Mouse (Mus musculus): ENCODE data around the gene Phlda2. TPM values are rescaled to one million over a fixed set of nuclear protein-coding genes. Genes with fewer than 3 reads are reported as not detected.

Gene Phlda2
- not detected for total RNA-seq (2023)

DNA sequence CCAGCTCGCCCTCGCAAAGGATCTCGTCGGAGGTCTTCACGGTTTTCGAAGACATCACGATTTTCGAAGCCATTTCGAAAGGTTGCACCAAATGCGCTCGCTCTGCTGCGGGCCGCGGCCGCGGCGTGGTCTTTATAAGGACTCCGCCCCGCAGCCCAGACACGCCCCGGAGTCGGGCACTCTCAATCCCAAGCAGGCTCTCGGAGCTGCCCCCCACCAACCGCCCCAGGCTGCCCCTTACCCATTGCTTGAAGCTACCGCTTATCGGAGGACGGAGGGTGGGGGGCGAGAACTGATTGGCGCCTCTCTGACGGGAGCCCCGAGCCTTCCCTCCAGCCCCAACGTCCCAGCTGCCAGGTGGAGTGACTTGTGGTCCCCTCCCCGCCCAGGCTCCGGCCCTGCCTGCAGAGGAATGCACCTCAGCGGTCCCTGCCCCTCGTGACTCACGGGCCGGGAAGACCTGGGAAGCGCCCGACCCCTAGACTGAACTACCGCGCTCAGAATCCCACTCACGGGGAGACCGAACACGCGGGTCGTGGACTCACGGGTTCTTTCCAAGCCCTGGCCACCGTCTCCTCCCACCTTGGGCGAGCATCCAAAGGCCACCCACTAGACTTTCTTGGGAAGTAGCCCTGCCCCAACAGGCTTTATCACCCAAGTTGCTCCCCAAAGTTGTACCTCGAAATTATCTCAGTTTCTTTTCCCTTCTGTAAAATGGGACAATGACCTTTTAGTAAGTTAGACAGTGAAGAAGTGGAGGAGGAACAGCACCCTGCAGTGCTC is at the start of gene Phlda2:
Gene Phlda2 (minus strand): TSS at position 733 of the 783 bp plus-strand sequence.

GRCm38 (mm10) chr7:143548976-143549457 is 46.1 kb upstream of the Phlda2 start, which contains the start of gene Nap1l4:
Gene Nap1l4 (minus strand): TSS chr7:143549106.

GRCm38 (mm10) chr7:143473347-143474101 is 29.4 kb downstream of the Phlda2 start, which contains the start of gene Slc22a18:
Gene Slc22a18 (plus strand): TSS chr7:143473736.

GRCm38 (mm10) chr7:143460874-143461273 is 42.1 kb downstream of the Phlda2 start, which contains the start of gene Cdkn1c:
Gene Cdkn1c (minus strand): TSS chr7:143461050.

Other genes starting within 250 kb of the Phlda2 start
- under 1 TPM; 0.77 to 0.93 TPM for gene Cdkn1c, start 42.1 kb downstream of the Phlda2 start, total RNA-seq (2023)
- gene Slc22a18, start 29.4 kb downstream of the Phlda2 start, total RNA-seq (2023), result under 1 TPM; 0.71 to 0.99 TPM
- 10 to 100 TPM; 84.0 to 92.4 TPM for gene Nap1l4, start 46.0 kb upstream of the Phlda2 start, total RNA-seq (2023)
- 10 to 100 TPM; 26.5 to 40.6 TPM for gene Cars, start 96.9 kb upstream of the Phlda2 start, total RNA-seq (2023)
- gene Tnfrsf26, start 125.6 kb upstream of the Phlda2 start, total RNA-seq (2023), result 1 to 10 TPM; 7.9 to 8.3 TPM
- gene Tnfrsf22, start 146.5 kb upstream of the Phlda2 start, total RNA-seq (2023), result 1 to 10 TPM; 1.7 to 2.3 TPM
- gene Tnfrsf23, start 182.7 kb upstream of the Phlda2 start, total RNA-seq (2023), result 1 to 10 TPM; 5.2 to 8.1 TPM

All from neutrophil, adult 83 days (primary cell).